Mouse (Mus musculus): ENCODE measurements around the gene Gm42674.

DNA sequence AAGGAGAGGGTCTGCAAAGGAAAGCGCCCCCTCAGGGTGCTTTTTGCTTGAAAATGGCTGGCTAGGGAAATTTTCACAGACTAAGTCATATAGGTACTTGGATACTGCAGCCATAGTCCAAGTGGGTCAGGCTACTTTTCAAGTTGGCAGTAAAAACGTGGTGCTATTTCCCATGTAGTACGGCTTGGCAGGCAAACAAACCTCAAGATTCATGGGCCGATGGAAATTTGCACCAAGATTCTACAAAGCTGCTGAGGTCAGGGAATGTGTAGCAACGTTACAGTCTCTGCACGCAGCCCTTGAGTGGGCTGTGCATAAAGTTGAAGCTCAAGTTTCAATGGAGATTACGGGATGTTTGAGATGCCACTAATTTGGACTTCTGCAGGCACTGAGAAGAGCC, 22.3 kb upstream of the Gm42674 start:
- TF ChIP-seq CTCF (IDR thresholded peaks at IDR 0.05; ENCODE audit: low read depth, low read length), result no peak
- no peak for TF ChIP-seq POLR2A (IDR thresholded peaks at IDR 0.05; ENCODE audit: extremely low read depth, insufficient read depth, low read length)

Data from liver, adult 2 months (tissue).